Mouse (Mus musculus) ovary, postnatal 10 days (tissue): ENCODE data around the gene Tamm41.

ENCODE experiments used
- DNase-seq: peaks from one replicate; pipeline ENCODE4 v3.0.0; 2022; ENCODE audit warnings: low spot score

Tamm41 gene

DNA sequence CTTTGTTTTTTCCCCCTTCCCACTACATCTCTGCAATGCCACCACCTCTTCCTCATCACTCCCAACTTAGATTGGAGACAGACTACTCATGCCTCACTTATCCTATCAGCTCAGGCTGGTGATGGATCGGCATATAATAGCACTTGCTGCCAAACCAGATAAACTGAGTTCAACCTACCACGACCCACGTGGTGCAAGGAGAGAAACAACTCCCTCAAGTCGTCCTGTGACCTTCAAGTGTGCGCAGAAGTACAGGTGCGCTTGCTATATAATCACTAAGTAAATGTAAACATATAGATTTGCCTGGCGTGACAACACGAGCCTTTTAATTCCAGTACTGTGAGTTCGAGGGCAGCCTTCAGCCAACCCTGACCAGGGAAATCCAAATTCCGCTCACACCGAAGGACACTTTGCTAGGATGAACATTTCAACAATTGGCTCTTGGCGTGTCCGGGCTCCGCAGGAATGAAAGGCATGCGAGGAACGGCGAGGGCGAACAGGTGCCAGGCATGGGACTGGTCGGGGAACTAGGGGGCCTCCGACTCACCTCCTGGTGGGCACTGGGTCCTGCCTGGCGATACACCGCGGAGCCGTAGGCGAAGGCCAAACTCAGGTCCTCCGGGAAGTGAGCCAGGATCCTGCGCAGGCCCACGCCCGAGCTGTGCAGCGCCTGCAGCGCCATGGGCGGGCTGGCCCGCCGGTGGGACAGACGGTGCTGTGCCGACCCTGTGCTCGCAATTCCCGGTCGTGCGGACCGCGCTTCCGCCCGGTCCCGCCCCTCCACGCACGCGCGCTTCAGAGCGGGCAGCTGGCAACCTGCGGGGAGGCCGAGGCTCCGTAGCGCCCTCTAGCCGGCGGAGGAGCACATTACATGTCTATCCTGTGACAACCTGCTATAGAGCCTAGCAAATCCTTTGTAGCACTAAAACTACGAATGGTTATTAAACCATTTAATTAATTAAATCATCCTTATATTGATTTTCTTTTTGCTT lies at the start of gene Tamm41:
Gene Tamm41, minus strand, starts transcription at position 774 of the 992 bp plus-strand sequence.
- DNase-seq = peak; percentile 56

DNA sequence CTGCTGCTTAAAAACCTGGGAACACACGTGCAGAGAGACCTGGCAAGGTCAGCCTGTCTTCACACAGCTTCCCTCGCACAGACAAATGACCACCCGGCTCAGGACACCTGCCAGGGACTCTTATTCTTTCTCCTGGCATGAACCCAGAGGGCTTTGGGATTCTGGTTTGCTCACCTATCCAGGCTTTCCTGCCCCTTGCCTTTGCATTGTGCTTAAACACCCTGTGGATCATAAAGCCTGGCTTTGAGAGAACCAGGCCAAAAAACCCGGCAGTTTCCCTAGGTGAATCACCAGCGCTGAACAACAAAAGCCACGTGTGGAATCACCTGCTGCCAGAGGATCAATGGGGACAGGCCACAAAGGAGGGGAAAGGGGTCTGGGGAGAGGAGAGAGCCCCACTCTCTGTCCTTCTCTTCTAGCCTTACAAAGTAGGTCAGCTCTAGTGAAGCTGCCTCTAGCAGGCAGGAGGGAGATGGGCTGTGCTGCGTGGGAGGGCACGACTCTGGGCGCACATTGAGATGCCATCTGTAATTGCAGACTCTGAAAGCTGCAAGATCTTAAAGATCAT lies 47.7 kb upstream of the Tamm41 start:
- no peak for DNase-seq

DNA sequence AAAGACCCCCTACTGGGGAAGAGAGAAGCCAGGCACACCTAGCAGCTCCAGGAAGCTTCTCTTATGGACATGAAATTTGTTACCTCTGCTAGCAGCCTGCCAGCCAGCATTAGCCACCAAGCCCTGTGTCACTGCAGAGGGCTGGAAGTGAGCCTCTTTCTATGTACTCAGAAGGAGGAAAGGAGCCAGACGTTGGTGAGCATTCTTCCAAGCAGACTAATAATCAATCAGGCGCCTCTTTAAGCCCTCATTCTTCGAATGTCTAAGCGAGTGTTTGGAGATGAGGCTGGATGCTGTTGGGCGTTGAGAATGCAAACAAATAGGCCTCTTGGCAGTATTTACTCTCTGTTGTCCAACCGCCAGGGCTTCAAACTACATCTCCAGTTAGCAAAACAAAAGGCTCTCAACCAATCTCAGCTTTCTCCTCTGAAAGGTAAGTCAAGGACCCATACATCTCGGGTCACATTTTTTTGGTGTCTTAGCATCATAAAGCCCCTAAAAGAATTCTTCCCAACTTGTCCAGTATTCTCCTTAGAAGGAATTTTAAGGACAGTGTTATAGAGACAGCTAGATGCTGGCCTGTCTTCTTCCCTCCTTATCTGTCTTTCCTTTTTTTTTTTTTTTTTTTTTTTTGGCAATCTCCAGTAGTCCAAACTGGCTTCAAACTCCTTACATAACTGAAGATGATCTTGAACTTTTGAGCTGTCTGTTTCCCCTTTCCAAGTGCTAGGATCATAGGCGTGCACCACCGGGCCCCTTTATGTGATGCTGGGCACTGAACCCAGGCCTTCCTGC lies 39.3 kb upstream of the Tamm41 start:
- no peak for DNase-seq

GRCm38 (mm10) chr6:115072024-115072423 lies 34.3 kb upstream of the Tamm41 start:
- DNase-seq = no peak

DNA sequence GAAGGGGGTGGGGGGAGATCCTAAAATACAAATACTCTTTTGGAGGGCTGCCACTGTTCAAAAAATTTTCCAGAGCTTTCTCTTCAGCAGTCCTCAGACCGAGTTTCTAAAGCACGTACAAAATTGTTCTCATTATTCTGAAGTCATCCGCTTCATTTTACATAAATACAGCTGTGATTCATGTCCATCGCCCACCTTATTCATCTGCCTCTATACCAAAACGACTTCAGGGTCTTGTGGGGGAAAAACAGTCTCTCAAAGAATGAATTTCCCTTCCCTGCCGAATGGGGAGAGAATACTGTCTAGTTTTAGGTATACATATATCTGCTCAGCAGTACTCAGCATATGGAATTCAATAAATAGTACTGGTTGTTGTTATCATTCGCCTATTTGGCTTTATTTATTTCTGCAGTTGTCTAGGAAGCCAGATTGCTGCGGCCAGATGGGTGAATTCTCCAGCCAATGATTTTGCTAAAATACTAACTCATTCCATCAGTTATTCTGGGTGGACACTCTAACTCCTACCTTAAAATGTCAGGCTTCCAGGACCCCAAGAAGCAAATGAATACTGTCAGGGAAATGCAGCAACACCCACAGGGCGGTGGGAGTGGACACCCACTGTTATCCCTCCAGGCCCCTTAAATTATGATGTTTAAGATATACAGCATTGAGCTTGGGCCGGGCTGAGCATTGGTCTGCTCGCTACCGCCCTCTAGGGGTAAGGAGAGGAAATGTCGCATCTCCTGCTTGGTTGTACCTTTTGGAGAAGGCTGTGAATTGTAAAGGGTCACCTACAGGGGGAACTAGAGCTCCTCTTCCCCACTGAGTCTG lies 27.9 kb upstream of the Tamm41 start:
- no peak for DNase-seq

DNA sequence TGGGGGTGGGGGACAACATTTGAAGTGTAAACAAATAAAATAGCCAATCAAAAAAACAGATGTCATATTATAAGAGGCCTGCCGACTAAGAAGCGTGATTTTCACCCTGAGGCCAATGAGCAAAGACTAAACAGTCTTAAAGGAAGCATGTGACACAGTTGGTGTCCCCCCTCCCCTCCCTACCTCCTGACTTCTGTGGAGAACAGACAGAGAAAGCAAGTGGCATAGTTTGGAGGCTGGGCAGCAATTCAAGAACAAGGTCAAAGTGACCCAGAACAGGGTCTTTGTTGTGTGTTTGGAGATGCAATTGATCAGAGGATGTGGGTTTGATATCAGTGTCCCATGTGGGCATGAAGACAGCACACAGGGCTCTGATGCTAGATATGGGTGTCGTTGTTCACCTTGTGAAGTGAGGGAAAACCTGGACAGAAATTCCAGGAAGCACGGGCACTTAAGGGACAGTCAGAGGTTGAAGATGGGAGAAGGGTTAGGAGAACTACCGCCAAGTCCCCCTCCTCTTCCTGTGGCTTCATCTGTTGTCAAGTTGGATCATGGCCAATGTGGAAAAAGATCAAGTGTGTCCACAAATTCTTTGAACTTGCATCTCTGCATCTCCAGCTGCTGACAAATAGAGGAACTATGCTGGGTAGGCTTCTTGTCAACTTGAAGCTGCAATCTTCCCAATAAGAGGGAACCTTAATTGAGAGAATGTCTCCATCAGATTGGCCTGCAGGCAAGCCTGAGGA lies 25.1 kb upstream of the Tamm41 start:
- DNase-seq = no peak

DNA sequence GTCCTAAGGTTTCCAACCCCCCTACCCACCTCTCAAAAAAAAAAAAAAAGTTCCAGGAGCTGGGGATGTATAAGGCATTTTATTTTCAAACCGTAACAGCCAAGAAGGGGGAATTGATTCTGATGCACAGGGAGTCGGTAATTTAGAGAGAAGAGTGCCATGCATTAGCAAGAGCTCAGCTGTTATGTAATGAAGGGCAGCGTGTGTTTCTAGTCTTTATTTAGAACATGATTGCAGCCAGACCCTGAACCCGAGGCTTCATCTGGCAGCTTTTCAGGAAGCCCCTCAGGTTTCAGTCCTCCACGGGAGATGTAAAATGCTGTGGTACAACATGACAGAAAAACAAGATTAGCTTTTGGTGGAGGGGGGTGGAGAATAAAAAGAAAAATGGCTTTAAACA lies 21.6 kb upstream of the Tamm41 start:
- DNase-seq = no peak

- no peak for DNase-seq
These were observed 19.0 kb upstream of the Tamm41 start for GRCm38 (mm10) chr6:115056699-115057098.

- no peak for DNase-seq
These were observed 17.8 kb upstream of the Tamm41 start for GRCm38 (mm10) chr6:115055440-115055839.

- DNase-seq = no peak
These were observed 14.0 kb upstream of the Tamm41 start for GRCm38 (mm10) chr6:115051586-115052197.

DNA sequence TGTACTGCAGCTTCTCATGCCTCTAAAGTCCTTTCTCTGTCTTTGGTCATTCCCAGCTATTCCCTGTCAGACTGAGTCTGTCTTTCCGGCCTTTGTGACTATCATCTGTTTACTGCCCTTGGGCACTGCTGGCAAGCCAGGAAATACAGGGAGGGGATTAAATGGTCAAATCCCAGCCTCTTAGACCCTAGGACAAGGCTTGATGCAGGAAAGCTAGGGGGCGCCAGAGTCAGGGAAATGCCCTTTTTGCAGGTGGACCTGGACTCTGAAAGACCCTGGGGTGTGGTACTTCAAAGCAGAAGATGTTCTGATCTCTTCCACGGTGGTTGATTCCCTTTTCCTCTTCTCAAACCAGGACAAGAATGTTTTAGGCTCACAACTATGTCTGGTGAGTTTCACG lies 11.3 kb upstream of the Tamm41 start:
- DNase-seq = no peak

DNA sequence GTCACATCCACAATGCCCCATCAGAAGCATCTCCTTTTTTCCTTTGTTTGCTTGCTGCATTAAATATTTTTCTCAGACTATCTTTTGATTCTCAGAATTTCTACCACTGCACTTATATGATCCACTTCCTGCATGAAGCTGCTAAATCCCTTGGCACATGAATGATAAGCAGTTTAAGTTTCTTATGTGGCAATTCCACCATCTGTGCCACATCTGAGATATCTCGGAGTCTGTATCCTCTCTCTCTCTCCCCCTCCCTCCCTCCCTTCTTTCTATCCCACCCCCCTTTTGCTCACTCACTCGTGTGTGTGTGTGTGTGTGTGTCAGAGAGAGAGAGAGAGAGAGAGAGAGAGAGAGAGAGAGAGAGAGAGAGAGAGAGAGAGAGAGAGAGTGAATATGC lies 10.1 kb upstream of the Tamm41 start:
- no peak for DNase-seq

- no peak for DNase-seq
These were observed 8.4 kb upstream of the Tamm41 start for GRCm38 (mm10) chr6:115046064-115046463.

- no peak for DNase-seq
These were observed 7.0 kb upstream of the Tamm41 start for GRCm38 (mm10) chr6:115044709-115045108.

GRCm38 (mm10) chr6:115043657-115044500 lies 6.2 kb upstream of the Tamm41 start:
- no peak for DNase-seq

GRCm38 (mm10) chr6:115042609-115043008 lies 4.9 kb upstream of the Tamm41 start:
- DNase-seq = no peak

DNA sequence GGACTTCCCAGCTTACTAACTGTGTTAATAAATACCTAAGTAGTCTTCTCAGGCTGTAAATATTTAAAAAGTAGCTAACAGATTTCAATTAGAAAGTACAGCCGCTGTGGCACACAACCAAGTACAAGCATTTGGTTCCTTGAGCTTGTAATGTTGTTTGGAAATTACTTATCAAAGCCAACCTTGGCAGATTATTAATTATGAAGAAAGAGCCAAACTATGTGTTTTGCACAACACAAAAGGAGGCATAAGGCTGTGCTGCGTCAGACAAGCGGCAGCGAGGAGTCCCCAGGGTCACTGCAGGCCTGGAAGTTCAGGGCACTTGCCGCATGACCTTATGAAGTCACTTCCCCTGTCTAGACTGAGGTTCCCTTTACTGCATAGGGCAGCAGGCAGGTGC lies 4.2 kb downstream of the Tamm41 start:
- DNase-seq = no peak

DNA sequence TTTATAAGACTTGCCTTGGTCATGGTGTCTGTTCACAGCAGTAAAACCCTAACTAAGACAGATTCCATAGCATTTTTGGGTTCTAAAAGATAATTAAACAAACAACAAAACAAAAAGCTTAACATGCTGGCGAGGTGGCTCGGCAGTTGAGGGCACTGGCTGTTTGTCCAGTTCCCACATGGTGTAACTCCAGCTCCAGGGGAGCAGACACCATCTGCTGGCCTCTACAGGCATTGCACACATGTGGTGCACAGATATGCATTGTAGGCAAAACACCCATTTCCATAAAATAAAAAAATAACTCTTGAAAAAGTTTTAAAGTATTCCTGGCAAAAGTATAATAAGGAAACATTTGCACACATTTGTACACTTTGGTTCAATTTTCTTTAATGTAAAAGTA lies 7.6 kb downstream of the Tamm41 start:
- no peak for DNase-seq

DNA sequence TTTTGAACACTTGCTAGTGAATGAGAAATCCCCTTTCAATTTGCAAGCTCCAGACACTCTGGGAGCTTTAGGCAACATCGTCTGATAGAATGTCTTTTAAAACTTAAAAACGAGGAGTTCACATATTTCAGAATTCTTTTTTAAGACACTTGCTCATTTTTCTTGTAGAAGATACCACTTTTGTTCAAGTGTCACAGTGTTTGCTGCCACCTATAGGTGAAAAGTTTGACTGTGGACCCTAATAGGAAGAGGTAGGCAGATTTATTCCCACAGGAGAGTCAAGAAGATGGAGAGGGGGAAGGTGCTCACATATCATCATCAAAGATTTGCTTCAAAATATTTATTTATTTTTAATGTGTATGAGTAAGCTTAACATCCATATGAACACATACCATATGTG lies 8.4 kb downstream of the Tamm41 start:
- DNase-seq = no peak
